Mouse (Mus musculus) G1E (cell line): ENCODE results near the gene Tagap1. TPM values are rescaled to one million over a fixed set of nuclear protein-coding genes. Genes with fewer than 3 reads are reported as not detected.
A peak's percentile ranks its signal among the peaks of the same experiment; 100 is the strongest.
"Not testable (repeated sequence)": the region's sequence is repeated elsewhere in the genome, so short reads cannot be mapped to it uniquely, and the experiment has no call there.

Experiments
- ATAC-seq: 2 replicates; pipeline ENCODE4 v1.8.0; 2016; ENCODE audit warnings: mild to moderate bottlenecking; ENCODE audit not compliant: insufficient number of reproducible peaks, poor library complexity, low FRiP score, severe bottlenecking; ENCODE audit errors: extremely low read depth
- DNase-seq: peaks from one replicate; pipeline ENCODE4 v3.0.0; 2012; ENCODE audit warnings: low spot score
- H3K27me3 ChIP-seq: 2 replicates; pipeline ENCODE4 v1.6.1; 2012; ENCODE audit warnings: mild to moderate bottlenecking, low read length, inconsistent platforms; ENCODE audit not compliant: insufficient read depth
- H3K36me3 ChIP-seq: replicated peaks from 2 replicates; pipeline ENCODE3; 2012; ENCODE audit warnings: mild to moderate bottlenecking, inconsistent platforms
- H3K4me1 ChIP-seq: 2 replicates; pipeline ENCODE4 v1.6.1; 2012; ENCODE audit warnings: low read depth, low read length, inconsistent platforms, mixed read lengths; ENCODE audit not compliant: insufficient read depth
- H3K4me3 ChIP-seq: 2 replicates; pipeline ENCODE4 v1.5.1; 2012; ENCODE audit warnings: low read depth, mild to moderate bottlenecking, inconsistent platforms, low read length, moderate library complexity, mixed read lengths
- H3K9me3 ChIP-seq: replicated peaks from 2 replicates; pipeline ENCODE4 v1.6.1; 2012; ENCODE audit warnings: inconsistent platforms
- polyA plus RNA-seq: library from polyadenylated mRNA; stranded (reverse); fragments of >175 nt; gene quantifications from 2 replicates; pipeline ENCODE4 v1.2.3, GENCODE M21; 2012
- total RNA-seq, 2 experiments: library from RNA; stranded (forward) in 1 of 2; stranded (reverse) in 1 of 2; fragments of 200-1000 nt in 1 of 2; fragments of >200 nt in 1 of 2; fragmentation: Nextera tagmentation in 1 of 2; gene quantifications; 2 replicates each; pipeline ENCODE4 v1.2.3; 2014 to 2017

Tagap1 gene
- total and polyA plus RNA-seq, 3 experiments = 4.9 to 17.9 (median 16.9) TPM

GRCm38 (mm10) chr17:6960349-6960748, 607 bp downstream of the Tagap1 start:
- not testable (repeated sequence) for H3K4me3 ChIP-seq, H3K4me1 ChIP-seq, ATAC-seq, DNase-seq, H3K27me3 ChIP-seq, H3K9me3 ChIP-seq, H3K36me3 ChIP-seq

- not testable (repeated sequence) for ATAC-seq, DNase-seq, H3K36me3 ChIP-seq, H3K4me1 ChIP-seq, H3K27me3 ChIP-seq, H3K9me3 ChIP-seq
- peak overlapping the region; percentile 56; the same call in 1 of the 2 replicates for H3K4me3 ChIP-seq
These were observed 1.3 kb downstream of the Tagap1 start for GRCm38 (mm10) chr17:6959543-6960259.

- ATAC-seq, H3K4me1 ChIP-seq, DNase-seq, H3K27me3 ChIP-seq, H3K36me3 ChIP-seq, H3K9me3 ChIP-seq, H3K4me3 ChIP-seq: not testable (repeated sequence)
These were observed 2.1 kb downstream of the Tagap1 start for GRCm38 (mm10) chr17:6958881-6959280.

- DNase-seq (peak; percentile 6), ATAC-seq (peak; percentile 95)
- not testable (repeated sequence) for H3K36me3 ChIP-seq, H3K4me1 ChIP-seq, H3K27me3 ChIP-seq, H3K9me3 ChIP-seq
- H3K4me3 ChIP-seq = peak overlapping the region; percentile 74
These were observed 12.2 kb downstream of the Tagap1 start for GRCm38 (mm10) chr17:6948769-6949228.

GRCm38 (mm10) chr17:6947984-6948768, 12.8 kb downstream of the Tagap1 start, which contains the start of gene Rsph3b:
Gene Rsph3b (minus strand): TSS chr17:6948682.
- H3K27me3 ChIP-seq, H3K9me3 ChIP-seq, H3K36me3 ChIP-seq, ATAC-seq, H3K4me1 ChIP-seq: not testable (repeated sequence)
- DNase-seq = peak; percentile 44
- peak within 1 kb of the TSS; percentile 74 for H3K4me3 ChIP-seq

- ATAC-seq, H3K9me3 ChIP-seq, DNase-seq, H3K4me1 ChIP-seq, H3K27me3 ChIP-seq, H3K36me3 ChIP-seq: not testable (repeated sequence)
- H3K4me3 ChIP-seq = peak overlapping the region; percentile 74
These were observed 13.3 kb downstream of the Tagap1 start for GRCm38 (mm10) chr17:6947637-6947983.

- DNase-seq, ATAC-seq, H3K27me3 ChIP-seq, H3K36me3 ChIP-seq, H3K9me3 ChIP-seq, H3K4me1 ChIP-seq, H3K4me3 ChIP-seq: not testable (repeated sequence)
These were observed 18.4 kb downstream of the Tagap1 start for GRCm38 (mm10) chr17:6942560-6942959.

- DNase-seq, H3K27me3 ChIP-seq, H3K4me3 ChIP-seq, H3K9me3 ChIP-seq, H3K36me3 ChIP-seq, H3K4me1 ChIP-seq, ATAC-seq: not testable (repeated sequence)
These were observed 29.3 kb downstream of the Tagap1 start for GRCm38 (mm10) chr17:6931625-6932024.

GRCm38 (mm10) chr17:6920351-6920894, 40.5 kb downstream of the Tagap1 start:
- H3K9me3 ChIP-seq, H3K4me1 ChIP-seq, H3K4me3 ChIP-seq, H3K36me3 ChIP-seq, DNase-seq, H3K27me3 ChIP-seq: not testable (repeated sequence)
- peak; percentile 34; the same call in 1 of the 2 replicates for ATAC-seq

- not testable (repeated sequence) for H3K9me3 ChIP-seq, DNase-seq, H3K36me3 ChIP-seq, H3K4me1 ChIP-seq, ATAC-seq, H3K4me3 ChIP-seq, H3K27me3 ChIP-seq
These were observed 41.6 kb downstream of the Tagap1 start for GRCm38 (mm10) chr17:6919388-6919787.

- not testable (repeated sequence) for DNase-seq, H3K9me3 ChIP-seq, ATAC-seq, H3K36me3 ChIP-seq, H3K27me3 ChIP-seq, H3K4me3 ChIP-seq, H3K4me1 ChIP-seq
These were observed 45.7 kb downstream of the Tagap1 start for GRCm38 (mm10) chr17:6915282-6915681.
